Mouse (Mus musculus): ENCODE measurements at regions not wholly inside any gene's neighbourhood (a gene's known extent, or its start where the extent isn't known, plus 50 kb on each side); places are given as distances from the start of the nearest gene placed in this dataset.

- peak; percentile 27 to 69; a peak in 1 of 4 replicates for ATAC-seq (replicated peaks in 1 of 2; ENCODE audit: insufficient read depth in 1 of 2, low FRiP score in 2 of 2, low TSS enrichment in 1 of 2, low read depth in 1 of 2, poor library complexity in 2 of 2, severe bottlenecking in 2 of 2)
Observed at GRCm38 (mm10) chr8:115444519-115444918, 263.1 kb downstream of the Maf start.

GRCm38 (mm10) chr8:115441943-115442550 lies 265.5 kb downstream of the Maf start:
- no peak for ATAC-seq (replicated peaks in 1 of 2; ENCODE audit: insufficient read depth in 1 of 2, low FRiP score in 2 of 2, low TSS enrichment in 1 of 2, low read depth in 1 of 2, poor library complexity in 2 of 2, severe bottlenecking in 2 of 2)

- no peak for ATAC-seq (replicated peaks in 1 of 2; ENCODE audit: insufficient read depth in 1 of 2, low FRiP score in 2 of 2, low TSS enrichment in 1 of 2, low read depth in 1 of 2, poor library complexity in 2 of 2, severe bottlenecking in 2 of 2)
Observed at GRCm38 (mm10) chr8:115441323-115441722, 266.3 kb downstream of the Maf start.

- no peak for ATAC-seq (replicated peaks in 1 of 2; ENCODE audit: insufficient read depth in 1 of 2, low FRiP score in 2 of 2, low TSS enrichment in 1 of 2, low read depth in 1 of 2, poor library complexity in 2 of 2, severe bottlenecking in 2 of 2)
Observed at GRCm38 (mm10) chr8:115440151-115440550, 267.4 kb downstream of the Maf start.

GRCm38 (mm10) chr8:115439512-115439911 lies 268.1 kb downstream of the Maf start:
- no peak for ATAC-seq (replicated peaks in 1 of 2; ENCODE audit: insufficient read depth in 1 of 2, low FRiP score in 2 of 2, low TSS enrichment in 1 of 2, low read depth in 1 of 2, poor library complexity in 2 of 2, severe bottlenecking in 2 of 2)

- no peak for ATAC-seq (replicated peaks in 1 of 2; ENCODE audit: insufficient read depth in 1 of 2, low FRiP score in 2 of 2, low TSS enrichment in 1 of 2, low read depth in 1 of 2, poor library complexity in 2 of 2, severe bottlenecking in 2 of 2)
Observed at GRCm38 (mm10) chr8:115437956-115438355, 269.6 kb downstream of the Maf start.

- 0 out of 4 replicates have a peak, but pooled peaks of 1 of the 2 experiments have one; percentile 7 for ATAC-seq (replicated peaks in 1 of 2; ENCODE audit: insufficient read depth in 1 of 2, low FRiP score in 2 of 2, low TSS enrichment in 1 of 2, low read depth in 1 of 2, poor library complexity in 2 of 2, severe bottlenecking in 2 of 2)
Observed at GRCm38 (mm10) chr8:115436356-115436721, 271.3 kb downstream of the Maf start.

GRCm38 (mm10) chr8:115435720-115436355 lies 271.8 kb downstream of the Maf start:
- peak; percentile 42 to 51; a peak in 2 of 4 replicates for ATAC-seq (replicated peaks in 1 of 2; ENCODE audit: insufficient read depth in 1 of 2, low FRiP score in 2 of 2, low TSS enrichment in 1 of 2, low read depth in 1 of 2, poor library complexity in 2 of 2, severe bottlenecking in 2 of 2)

GRCm38 (mm10) chr8:115432396-115433040 lies 275.1 kb downstream of the Maf start:
- no peak for ATAC-seq (replicated peaks in 1 of 2; ENCODE audit: insufficient read depth in 1 of 2, low FRiP score in 2 of 2, low TSS enrichment in 1 of 2, low read depth in 1 of 2, poor library complexity in 2 of 2, severe bottlenecking in 2 of 2)

GRCm38 (mm10) chr8:115430793-115431192 lies 276.8 kb downstream of the Maf start:
- ATAC-seq (replicated peaks in 1 of 2; ENCODE audit: insufficient read depth in 1 of 2, low FRiP score in 2 of 2, low TSS enrichment in 1 of 2, low read depth in 1 of 2, poor library complexity in 2 of 2, severe bottlenecking in 2 of 2): no peak

GRCm38 (mm10) chr8:115429291-115429883 lies 278.2 kb downstream of the Maf start:
- ATAC-seq (replicated peaks in 1 of 2; ENCODE audit: insufficient read depth in 1 of 2, low FRiP score in 2 of 2, low TSS enrichment in 1 of 2, low read depth in 1 of 2, poor library complexity in 2 of 2, severe bottlenecking in 2 of 2): no peak

- ATAC-seq (replicated peaks in 1 of 2; ENCODE audit: insufficient read depth in 1 of 2, low FRiP score in 2 of 2, low TSS enrichment in 1 of 2, low read depth in 1 of 2, poor library complexity in 2 of 2, severe bottlenecking in 2 of 2): no peak
Observed at GRCm38 (mm10) chr8:115428528-115429290, 278.9 kb downstream of the Maf start.

GRCm38 (mm10) chr8:115428022-115428421 lies 279.6 kb downstream of the Maf start:
- peak; percentile 25 to 59; a peak in 1 of 4 replicates for ATAC-seq (replicated peaks in 1 of 2; ENCODE audit: insufficient read depth in 1 of 2, low FRiP score in 2 of 2, low TSS enrichment in 1 of 2, low read depth in 1 of 2, poor library complexity in 2 of 2, severe bottlenecking in 2 of 2)

GRCm38 (mm10) chr8:115427490-115427889 lies 280.1 kb downstream of the Maf start:
- ATAC-seq (replicated peaks in 1 of 2; ENCODE audit: insufficient read depth in 1 of 2, low FRiP score in 2 of 2, low TSS enrichment in 1 of 2, low read depth in 1 of 2, poor library complexity in 2 of 2, severe bottlenecking in 2 of 2): 0 out of 4 replicates have a peak, but pooled peaks of 1 of the 2 experiments have one; percentile 9

GRCm38 (mm10) chr8:115426543-115426942 lies 281.1 kb downstream of the Maf start:
- ATAC-seq (replicated peaks in 1 of 2; ENCODE audit: insufficient read depth in 1 of 2, low FRiP score in 2 of 2, low TSS enrichment in 1 of 2, low read depth in 1 of 2, poor library complexity in 2 of 2, severe bottlenecking in 2 of 2): no peak

- no peak for ATAC-seq (replicated peaks in 1 of 2; ENCODE audit: insufficient read depth in 1 of 2, low FRiP score in 2 of 2, low TSS enrichment in 1 of 2, low read depth in 1 of 2, poor library complexity in 2 of 2, severe bottlenecking in 2 of 2)
Observed at GRCm38 (mm10) chr8:115425360-115425759, 282.2 kb downstream of the Maf start.

GRCm38 (mm10) chr8:115423682-115424081 lies 283.9 kb downstream of the Maf start:
- peak in 1 of 2 experiments; percentile 5; a peak in 1 of 4 replicates for ATAC-seq (replicated peaks in 1 of 2; ENCODE audit: insufficient read depth in 1 of 2, low FRiP score in 2 of 2, low TSS enrichment in 1 of 2, low read depth in 1 of 2, poor library complexity in 2 of 2, severe bottlenecking in 2 of 2)

Data from hematopoietic stem cell, adult 5-6 weeks (primary cell).